Mouse (Mus musculus) retina, postnatal 7 days (tissue): ENCODE data around the gene Cyp3a11.
"Not testable (repeated sequence)": the region's sequence is repeated elsewhere in the genome, so short reads cannot be mapped to it uniquely, and the experiment has no call there.

Source experiments
- DNase-seq: peaks from one replicate; pipeline ENCODE4 v3.0.0-alpha.2; 2012; ENCODE audit warnings: low read depth, low spot score

The Cyp3a11 gene

DNA sequence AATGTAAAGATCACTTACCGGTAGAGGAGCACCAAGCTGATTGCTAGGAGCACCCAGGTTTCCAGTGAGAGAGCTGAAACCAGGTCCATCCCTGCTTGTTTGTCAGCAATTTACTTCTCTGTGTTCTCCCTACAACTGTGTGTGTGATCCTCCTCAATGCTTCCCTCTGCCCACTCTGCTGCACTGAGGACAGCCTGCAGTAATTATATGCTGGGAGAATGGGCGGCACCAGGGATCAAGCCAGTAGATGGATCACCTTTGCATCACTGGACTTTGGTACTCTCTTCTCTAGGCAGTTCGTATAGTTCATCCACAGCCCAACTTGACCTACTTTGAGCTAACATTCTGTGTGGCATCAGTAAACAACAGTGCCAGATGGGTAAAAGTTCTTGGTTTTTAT is at the start of gene Cyp3a11:
Gene Cyp3a11 (minus strand): TSS at position 277 of the 400 bp plus-strand sequence.
- DNase-seq = no peak

DNA sequence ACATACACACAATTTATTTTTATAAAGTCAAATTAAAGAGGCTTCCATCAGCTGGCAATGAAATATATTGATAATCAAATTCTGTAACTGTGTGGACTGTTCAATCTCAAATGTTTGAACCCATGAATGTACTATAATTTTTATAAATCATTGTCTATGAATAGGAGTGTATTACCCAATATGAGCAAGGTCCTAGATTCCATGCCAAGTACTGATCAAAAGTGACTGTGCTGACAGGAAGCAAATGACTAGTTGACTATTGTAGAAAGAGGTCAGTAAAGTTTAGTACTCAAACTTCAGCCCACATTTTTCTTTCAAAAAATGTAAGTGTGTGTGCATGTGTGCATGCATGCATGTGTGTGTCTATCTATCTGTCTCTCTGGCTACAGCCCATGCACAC is 33.1 kb upstream of the Cyp3a11 start:
- no peak for DNase-seq

DNA sequence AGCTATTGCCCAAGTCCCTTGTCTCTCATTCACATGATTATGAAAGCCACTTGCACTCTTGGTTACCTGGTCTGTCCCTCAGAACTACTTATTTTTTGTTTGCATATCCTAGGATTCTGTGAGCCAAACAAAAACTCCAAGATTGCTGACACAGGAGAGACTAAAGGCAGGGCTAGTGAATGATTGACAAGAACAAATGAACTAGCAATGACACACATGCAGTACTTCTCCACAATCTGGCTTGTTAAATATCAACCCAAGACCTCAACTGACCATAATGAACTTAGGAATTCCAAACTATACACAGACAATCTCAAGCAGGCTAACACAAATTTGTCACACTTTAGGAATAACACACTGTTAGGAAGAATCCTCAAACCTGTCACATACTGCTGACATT is 32.0 kb upstream of the Cyp3a11 start:
- no peak for DNase-seq

DNA sequence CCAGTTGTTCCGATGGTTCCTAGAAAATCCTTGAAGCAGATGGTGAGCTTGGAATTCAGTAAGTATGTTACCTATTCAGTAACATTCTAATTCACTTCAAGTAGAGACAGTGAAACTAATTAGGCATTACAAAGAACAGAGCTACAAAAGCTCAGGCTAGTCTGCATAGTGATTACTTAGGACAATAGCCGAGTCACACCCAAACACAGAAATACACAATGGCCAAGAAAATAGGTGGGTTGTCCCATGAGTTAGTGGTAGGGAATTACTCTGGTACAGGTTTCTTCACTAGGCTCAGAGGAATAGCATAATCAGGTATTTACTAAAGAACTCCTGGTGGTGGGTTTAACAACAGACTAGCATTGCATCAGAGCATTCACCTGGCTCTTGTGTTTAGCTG is 27.2 kb upstream of the Cyp3a11 start:
- DNase-seq = not testable (repeated sequence)

DNA sequence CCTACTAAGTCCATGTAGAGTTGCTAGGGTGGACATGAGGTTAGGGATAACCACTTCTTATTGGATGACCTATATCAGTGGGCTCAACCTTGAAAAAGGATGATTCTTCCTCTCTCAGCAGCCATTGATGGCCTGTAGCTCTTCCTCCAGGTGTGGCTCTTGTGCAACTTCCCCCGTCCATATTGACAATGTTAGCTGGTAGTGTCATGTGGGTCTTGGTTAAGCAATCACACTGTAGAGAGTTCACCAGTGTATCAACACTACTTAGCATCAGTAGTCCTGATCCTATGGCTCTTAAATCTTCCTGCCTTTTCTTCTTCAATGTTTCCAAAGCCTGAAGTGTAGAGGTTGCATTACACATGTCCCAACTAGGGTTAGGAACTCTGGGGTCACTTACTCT is 24.8 kb upstream of the Cyp3a11 start:
- no peak for DNase-seq

DNA sequence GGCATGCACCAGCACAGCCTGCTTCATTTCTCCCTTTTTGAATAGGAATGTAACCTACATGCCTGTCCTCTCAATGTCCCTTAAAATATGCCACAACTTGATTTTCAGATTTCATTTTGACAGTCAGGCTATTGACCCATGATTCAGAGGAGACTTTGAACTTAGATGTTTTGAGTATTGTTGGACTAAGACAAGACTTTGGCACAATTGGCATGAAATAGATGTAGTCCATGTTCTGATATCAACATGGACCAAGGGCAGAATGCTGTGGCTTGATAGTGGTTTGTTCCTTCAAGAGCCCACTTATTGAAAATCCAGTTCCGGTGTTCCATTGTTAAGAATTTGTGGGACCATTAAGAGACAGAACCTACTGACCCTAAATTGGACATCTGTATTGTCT is 23.6 kb upstream of the Cyp3a11 start:
- DNase-seq = no peak

DNA sequence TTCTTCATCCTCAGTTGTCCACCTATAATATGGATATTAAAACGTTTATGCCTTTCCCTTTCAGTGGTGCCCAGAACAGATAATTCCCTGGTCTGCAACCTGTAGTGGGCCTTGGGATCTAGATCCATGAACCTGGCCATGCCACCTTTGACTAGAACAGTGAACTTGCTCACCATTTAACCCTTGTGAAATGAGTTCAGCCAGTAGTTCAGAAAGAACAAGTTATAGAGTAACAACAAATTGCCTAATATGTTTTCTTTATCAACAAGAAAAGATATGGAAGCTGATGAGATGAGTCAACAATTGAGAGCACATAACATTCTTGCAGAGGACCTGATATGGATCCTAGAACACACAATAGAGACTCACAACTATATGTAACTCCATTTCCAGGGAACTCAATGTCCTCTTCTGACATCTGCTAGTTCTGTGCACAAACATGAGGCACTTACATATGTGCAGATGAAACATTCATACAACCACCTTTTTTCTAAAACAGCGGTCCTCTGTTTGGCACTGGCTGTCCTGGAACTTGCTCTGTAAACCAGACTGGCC is 20.7 kb upstream of the Cyp3a11 start:
- DNase-seq = no peak

DNA sequence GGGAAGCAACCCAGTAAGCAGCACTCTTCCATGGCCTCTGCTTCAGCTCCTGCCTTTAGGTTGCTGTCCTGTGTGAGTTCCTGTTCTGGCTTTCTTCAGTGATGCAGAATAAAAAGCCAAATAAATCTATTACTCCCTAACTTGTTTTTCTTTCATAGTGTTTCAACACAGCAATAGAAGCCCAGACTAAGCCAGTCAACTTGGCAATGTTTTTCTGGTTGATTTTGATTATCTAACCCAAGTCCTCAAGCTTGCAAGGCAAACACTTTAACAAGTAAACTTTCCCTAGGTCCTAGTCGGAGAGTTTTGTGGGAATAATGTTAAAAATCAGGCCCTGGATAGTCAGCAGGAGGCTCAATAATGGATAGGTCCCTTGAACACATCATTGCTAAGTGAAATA is 17.5 kb upstream of the Cyp3a11 start:
- DNase-seq = no peak

DNA sequence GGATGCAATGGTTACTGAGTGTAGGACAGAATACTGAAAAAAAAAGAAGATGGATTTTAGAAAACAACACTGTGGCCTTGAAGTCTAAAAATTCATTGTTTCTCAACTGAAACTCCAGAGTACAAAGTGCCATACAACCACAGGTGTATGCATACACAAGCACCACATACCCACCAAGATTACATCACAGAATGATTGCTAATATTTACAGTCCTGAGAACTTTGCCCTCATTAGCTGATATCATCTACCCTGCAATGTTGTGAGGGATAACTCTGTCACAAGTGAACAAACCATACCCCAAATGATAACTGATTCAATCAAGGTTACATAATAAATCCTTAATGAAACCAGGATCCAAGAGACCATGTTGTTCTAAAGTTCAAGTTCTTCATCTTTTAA is 1.4 kb upstream of the Cyp3a11 start:
- no peak for DNase-seq

DNA sequence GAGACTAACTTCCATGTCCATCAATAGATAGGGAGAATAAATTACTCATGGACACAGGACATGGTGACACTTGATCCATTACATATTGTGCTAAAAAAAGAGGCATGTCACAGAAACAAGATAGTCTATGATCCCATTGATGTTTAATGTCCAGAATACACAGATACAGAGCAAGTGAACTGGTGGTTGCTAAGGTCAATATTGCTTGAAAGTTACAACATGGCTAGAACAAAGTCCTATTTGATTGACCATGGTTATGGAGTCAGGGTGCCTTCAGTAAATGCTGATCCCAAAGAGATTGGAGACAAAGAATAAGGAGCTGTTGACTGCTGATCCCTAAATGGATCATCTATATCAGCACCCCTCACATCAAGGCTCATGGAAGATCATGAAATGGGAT is 12.3 kb downstream of the Cyp3a11 start:
- DNase-seq = not testable (repeated sequence)

DNA sequence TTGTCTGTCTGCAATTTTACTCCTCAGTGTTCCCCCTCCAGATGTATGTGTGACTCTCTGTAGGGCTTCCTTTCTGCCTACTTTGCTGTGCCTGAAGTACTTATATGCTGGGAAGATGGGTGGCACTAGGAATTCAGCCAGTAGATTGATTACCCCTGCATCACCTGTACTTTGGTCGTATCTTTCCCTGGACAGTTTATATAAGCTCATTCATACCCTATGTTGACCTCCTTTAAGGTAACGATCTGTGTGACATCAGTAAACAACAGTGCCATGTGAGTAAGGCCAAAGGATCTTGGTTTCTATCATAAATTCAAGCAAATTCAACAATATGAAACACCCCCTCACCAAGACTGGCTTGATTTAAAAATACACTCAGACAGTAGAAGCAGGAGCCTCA is 74.0 kb downstream of the Cyp3a11 start, which contains the start of gene Cyp3a44:
Gene Cyp3a44 (minus strand): TSS at position 79 of the 400 bp plus-strand sequence.
- not testable (repeated sequence) for DNase-seq
